Mouse (Mus musculus) embryonic facial prominence, embryonic 15.5 days (tissue): ENCODE measurements around the gene Galnt7. TPM values are rescaled to one million over a fixed set of nuclear protein-coding genes. Genes with fewer than 3 reads are reported as not detected.
A peak's percentile ranks its signal among the peaks of the same experiment; 100 is the strongest.
"Not testable (repeated sequence)": the region's sequence is repeated elsewhere in the genome, so short reads cannot be mapped to it uniquely, and the experiment has no call there.

ENCODE experiments used
- ATAC-seq: fragments of 200-750 bp; cut with Nextera tagmentation; 2 replicates; pipeline ENCODE4 v1.8.0; 2017; ENCODE audit warnings: low read depth, moderate TSS enrichment; ENCODE audit not compliant: insufficient number of reproducible peaks, low FRiP score, low TSS enrichment
- H3K27ac ChIP-seq: fragments of 300-500 bp; sonication (generic); replicated peaks from 2 replicates; pipeline ENCODE4 v1.5.1; 2015; ENCODE audit warnings: mild to moderate bottlenecking, inconsistent platforms
- H3K27me3 ChIP-seq: fragments of 300-500 bp; sonication (generic); 2 replicates; pipeline ENCODE4 v1.6.1; 2015; ENCODE audit warnings: inconsistent platforms
- H3K36me3 ChIP-seq: fragments of 300-500 bp; sonication (generic); 2 replicates; pipeline ENCODE4 v1.6.1; 2015; ENCODE audit warnings: mild to moderate bottlenecking, inconsistent platforms
- H3K4me1 ChIP-seq: fragments of 300-500 bp; sonication (generic); 2 replicates; pipeline ENCODE4 v1.6.1; 2015; ENCODE audit warnings: inconsistent platforms
- H3K4me2 ChIP-seq: fragments of 300-500 bp; sonication (generic); replicated peaks from 2 replicates; pipeline ENCODE4 v1.6.1; 2015; ENCODE audit warnings: mild to moderate bottlenecking, inconsistent platforms
- H3K4me3 ChIP-seq: fragments of 300-500 bp; sonication (generic); replicated peaks from 2 replicates; pipeline ENCODE4 v1.5.1; 2015; ENCODE audit warnings: mild to moderate bottlenecking, inconsistent platforms
- H3K9ac ChIP-seq: fragments of 300-500 bp; sonication (generic); 2 replicates; pipeline ENCODE4 v1.6.1; 2015; ENCODE audit warnings: inconsistent platforms
- H3K9me3 ChIP-seq: fragments of 300-500 bp; sonication (generic); replicated peaks from 2 replicates; pipeline ENCODE4 v1.6.1; 2016; ENCODE audit warnings: inconsistent platforms
- WGBS: fragments of 180-500 bp; shearing (Covaris S2); methylation state at CpG from one replicate; pipeline ENCODE4 v1.1.7; 2015; 5-methylcytosine and 5-hydroxymethylcytosine counted together
- polyA plus RNA-seq: library from polyadenylated mRNA; unstranded; fragments of >200 nt; fragmentation: Nextera tagmentation; extraction: Ambion mirVana; gene quantifications from 2 replicates; pipeline ENCODE4 v1.2.1, GENCODE M21; 2015

Galnt7 gene
- polyA plus RNA-seq, 1 experiment from 2014 or later: 14.6 TPM

GRCm38 (mm10) chr8:57513178-57513661 is 139.6 kb downstream of the Galnt7 start:
- 6% methylated on average over 10 of the region's 10 CpGs for WGBS
- Histone ChIP-seq H3K4me3 (peak overlapping the region; percentile 82), H3K36me3 (peaks cover 16% of the 10 kb centered on the region), H3K9ac (peak overlapping the region; percentile 99), H3K4me2 (peak overlapping the region; percentile 49), H3K27ac (peak overlapping the region; percentile 100; the same call in 1 of the 2 replicates)
- not testable (repeated sequence) for H3K9me3 ChIP-seq, ATAC-seq, H3K27me3 ChIP-seq, H3K4me1 ChIP-seq

- Histone ChIP-seq H3K36me3 (peaks cover 10% of the 10 kb centered on the region), H3K4me3 (peak overlapping the region; percentile 82), H3K9me3 (no peaks in the 10 kb centered on the region), H3K9ac (peak overlapping the region; percentile 99), H3K27ac (peak overlapping the region; percentile 100), H3K27me3 (no peaks in the 10 kb centered on the region), H3K4me2 (peak overlapping the region; percentile 49), H3K4me1 (peaks cover 5% of the 10 kb centered on the region)
- ATAC-seq: peak; percentile 49
- under 1% methylated on average over 77 of the region's 96 CpGs for WGBS
Observed at GRCm38 (mm10) chr8:57512141-57513056, 140.4 kb downstream of the Galnt7 start.

GRCm38 (mm10) chr8:57511316-57512118 is 141.3 kb downstream of the Galnt7 start, which contains the start of gene Hmgb2:
Gene Hmgb2, plus strand, starts transcription at chr8:57511907.
- Histone ChIP-seq H3K36me3 (peaks cover 7% of the 10 kb centered on the region), H3K27me3 (no peaks in the 10 kb centered on the region), H3K9me3 (no peaks in the 10 kb centered on the region), H3K4me2 (peak within 1 kb of the TSS; percentile 96), H3K4me3 (peak within 1 kb of the TSS; percentile 82), H3K4me1 (peaks cover 5% of the 10 kb centered on the region), H3K9ac (peak within 1 kb of the TSS; percentile 99), H3K27ac (peak within 1 kb of the TSS; percentile 100)
- under 1% methylated on average over 63 of the region's 63 CpGs for WGBS
- peak; percentile 100 for ATAC-seq

- no peak for ATAC-seq
Observed at GRCm38 (mm10) chr8:57510791-57511315, 142.0 kb downstream of the Galnt7 start.

GRCm38 (mm10) chr8:57508657-57509056 is 144.2 kb downstream of the Galnt7 start:
- ATAC-seq: no peak
- 75% methylated on average over 4 of the region's 4 CpGs for WGBS
- H3K4me3 ChIP-seq: no peak overlapping the region

More at GRCm38 (mm10) chr8:57510791-57511315, 142.0 kb downstream of the Galnt7 start:
- Histone ChIP-seq H3K4me3 (peak overlapping the region; percentile 82), H3K27me3 (no peaks in the 10 kb centered on the region), H3K9me3 (no peaks in the 10 kb centered on the region), H3K4me1 (peaks cover 5% of the 10 kb centered on the region), H3K27ac (peak overlapping the region; percentile 84), H3K36me3 (peaks cover 3% of the 10 kb centered on the region; the same call in 1 of the 2 replicates), H3K4me2 (peak overlapping the region; percentile 96), H3K9ac (peak overlapping the region; percentile 77)
- WGBS: 1% methylated on average over 31 of the region's 31 CpGs

GRCm38 (mm10) chr8:57507556-57508063 is 145.2 kb downstream of the Galnt7 start:
- ATAC-seq: no peak
- Histone ChIP-seq H3K27ac (no peak overlapping the region), H3K27me3 (no peaks in the 10 kb centered on the region), H3K4me1 (peaks cover 5% of the 10 kb centered on the region), H3K4me3 (no peak overlapping the region), H3K9me3 (no peaks in the 10 kb centered on the region), H3K36me3 (no peaks in the 10 kb centered on the region), H3K4me2 (no peak overlapping the region), H3K9ac (no peak overlapping the region)
- WGBS: 86% methylated on average over 4 of the region's 4 CpGs

More at GRCm38 (mm10) chr8:57508657-57509056, 144.2 kb downstream of the Galnt7 start:
- H3K27ac ChIP-seq: no peak overlapping the region
- H3K9me3 ChIP-seq: no peaks in the 10 kb centered on the region
- no peak overlapping the region for H3K4me2 ChIP-seq
- H3K9ac ChIP-seq: no peak overlapping the region
- no peaks in the 10 kb centered on the region for H3K36me3 ChIP-seq
- H3K4me1 ChIP-seq: peaks cover 5% of the 10 kb centered on the region
- H3K27me3 ChIP-seq: no peaks in the 10 kb centered on the region

GRCm38 (mm10) chr8:57505500-57505899 is 147.3 kb downstream of the Galnt7 start:
- not testable (repeated sequence) for H3K4me2 ChIP-seq, H3K9ac ChIP-seq, H3K27ac ChIP-seq, H3K4me3 ChIP-seq, ATAC-seq, H3K4me1 ChIP-seq, H3K9me3 ChIP-seq, H3K36me3 ChIP-seq, H3K27me3 ChIP-seq
- 69% methylated on average over 1 of the region's 1 CpGs for WGBS

GRCm38 (mm10) chr8:57503641-57504040 is 149.2 kb downstream of the Galnt7 start:
- Histone ChIP-seq H3K9ac (no peak overlapping the region), H3K9me3 (no peaks in the 10 kb centered on the region), H3K36me3 (no peaks in the 10 kb centered on the region), H3K4me3 (no peak overlapping the region), H3K27ac (no peak overlapping the region), H3K4me2 (no peak overlapping the region), H3K4me1 (no peaks in the 10 kb centered on the region), H3K27me3 (no peaks in the 10 kb centered on the region)
- 47% methylated on average over 5 of the region's 5 CpGs for WGBS
- ATAC-seq: no peak

GRCm38 (mm10) chr8:57498847-57499511 is 153.9 kb downstream of the Galnt7 start:
- Histone ChIP-seq H3K27me3 (no peaks in the 10 kb centered on the region), H3K9ac (no peak overlapping the region), H3K4me2 (peak overlapping the region; percentile 4), H3K4me3 (no peak overlapping the region), H3K36me3 (no peaks in the 10 kb centered on the region), H3K9me3 (no peaks in the 10 kb centered on the region), H3K27ac (0 out of 2 replicates have a peak overlapping the region, but pooled peaks have one; percentile 17), H3K4me1 (no peaks in the 10 kb centered on the region)
- 50% methylated on average over 17 of the region's 17 CpGs for WGBS
- peak; percentile 68; the same call in 1 of the 2 replicates for ATAC-seq

- 29% methylated on average over 8 of the region's 8 CpGs for WGBS
- H3K9me3 ChIP-seq: no peaks in the 10 kb centered on the region
- no peak overlapping the region for H3K27ac ChIP-seq
- 0 out of 2 replicates have a peak, but pooled peaks have one; percentile 9 for ATAC-seq
- H3K27me3 ChIP-seq: no peaks in the 10 kb centered on the region
- H3K36me3 ChIP-seq: no peaks in the 10 kb centered on the region
- no peak overlapping the region for H3K9ac ChIP-seq
- H3K4me1 ChIP-seq: no peaks in the 10 kb centered on the region
- H3K4me2 ChIP-seq: peak overlapping the region; percentile 4
- H3K4me3 ChIP-seq: no peak overlapping the region
Observed at GRCm38 (mm10) chr8:57498494-57498846, 154.4 kb downstream of the Galnt7 start.
